Mouse (Mus musculus): ENCODE measurements around the gene Fam184a.

DNA sequence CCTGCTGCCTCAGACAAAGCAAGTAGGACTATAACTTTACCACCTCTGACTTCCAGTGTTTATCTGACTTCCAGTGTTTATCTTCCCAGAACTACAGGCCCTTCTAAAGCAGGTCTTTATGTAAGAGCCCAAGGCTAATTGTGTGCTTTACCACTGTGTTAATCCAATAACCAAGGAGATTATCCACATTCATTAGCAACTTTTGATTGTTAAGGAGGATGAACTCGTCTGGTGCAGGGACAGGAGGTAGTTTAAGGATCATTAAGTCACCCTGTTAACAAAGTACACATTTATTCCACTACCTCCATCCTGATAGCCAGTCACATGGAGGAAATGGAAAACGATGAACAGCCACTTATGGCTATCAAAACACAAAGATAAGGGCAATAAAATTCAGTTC is 25.6 kb downstream of the Fam184a start:
- TF ChIP-seq GATA1 (IDR thresholded peaks at IDR 0.05; ENCODE audit: borderline replicate concordance, low read length) (no peak), CTCF (IDR thresholded peaks at IDR 0.05; ENCODE audit: low read depth, low read length) (no peak), GATA2 (IDR thresholded peaks at IDR 0.05; ENCODE audit: borderline replicate concordance, low read depth, low read length) (no peak)

Data from G1E (cell line).